Mouse (Mus musculus): ENCODE measurements around the gene Luc7l3. TPM values are rescaled to one million over a fixed set of nuclear protein-coding genes. Genes with fewer than 3 reads are reported as not detected.
"Not testable (repeated sequence)": the region's sequence is repeated elsewhere in the genome, so short reads cannot be mapped to it uniquely, and the experiment has no call there.

Luc7l3 gene
- polyA plus RNA-seq, 1 experiment from 2014 or later, result 67.1 TPM

- Histone ChIP-seq H3K4me2 (no peak overlapping the region), H3K4me3 (no peak overlapping the region), H3K27ac (no peak overlapping the region), H3K36me3 (no peaks in the 10 kb centered on the region), H3K9ac (no peak overlapping the region), H3K4me1 (peaks cover 49% of the 10 kb centered on the region), H3K27me3 (replicated peaks) (no peaks in the 10 kb centered on the region), H3K9me3 (replicated peaks) (no peaks in the 10 kb centered on the region)
- ATAC-seq, result no peak
Observed at GRCm38 (mm10) chr11:94268761-94269160, 53.0 kb downstream of the Luc7l3 start.

- not testable (repeated sequence) for ATAC-seq; H3K36me3 ChIP-seq; H3K9me3 ChIP-seq (replicated peaks); H3K27me3 ChIP-seq (replicated peaks)
- Histone ChIP-seq H3K4me1 (peaks cover 55% of the 10 kb centered on the region), H3K27ac (peak overlapping the region; percentile 85), H3K4me2 (peak overlapping the region; percentile 76), H3K4me3 (peak overlapping the region; percentile 51; the same call in 1 of the 2 replicates), H3K9ac (peak overlapping the region; percentile 53; the same call in 1 of the 2 replicates)
- 31% methylated on average over 3 of the region's 3 CpGs for WGBS (ENCODE audit: insufficient replicate concordance)
Observed at GRCm38 (mm10) chr11:94266155-94266554, 55.6 kb downstream of the Luc7l3 start.

GRCm38 (mm10) chr11:94265134-94265785 lies 56.5 kb downstream of the Luc7l3 start:
- H3K4me3 ChIP-seq, result peak overlapping the region; percentile 51
- peak overlapping the region; percentile 53 for H3K9ac ChIP-seq
- H3K27me3 ChIP-seq (replicated peaks), result no peaks in the 10 kb centered on the region
- H3K9me3 ChIP-seq (replicated peaks), result no peaks in the 10 kb centered on the region
- H3K27ac ChIP-seq, result peak overlapping the region; percentile 85
- peak overlapping the region; percentile 76 for H3K4me2 ChIP-seq
- H3K36me3 ChIP-seq, result no peaks in the 10 kb centered on the region
- H3K4me1 ChIP-seq, result peaks cover 64% of the 10 kb centered on the region
- ATAC-seq, result peak; percentile 64
- 2% methylated on average over 18 of the region's 18 CpGs for WGBS (ENCODE audit: insufficient replicate concordance)

- H3K4me2 ChIP-seq, result peak overlapping the region; percentile 50
- H3K4me1 ChIP-seq, result peaks cover 56% of the 10 kb centered on the region
- peaks cover 4% of the 10 kb centered on the region; the same call in 1 of the 2 replicates for H3K27me3 ChIP-seq (replicated peaks)
- H3K4me3 ChIP-seq, result no peak overlapping the region
- H3K9me3 ChIP-seq (replicated peaks), result no peaks in the 10 kb centered on the region
- H3K9ac ChIP-seq, result peak overlapping the region; percentile 52
- no peaks in the 10 kb centered on the region for H3K36me3 ChIP-seq
- peak overlapping the region; percentile 87 for H3K27ac ChIP-seq
- peak; percentile 96 for ATAC-seq
- 37% methylated on average over 6 of the region's 6 CpGs for WGBS (ENCODE audit: insufficient replicate concordance)
Observed at GRCm38 (mm10) chr11:94261585-94262370, 60.0 kb downstream of the Luc7l3 start.

GRCm38 (mm10) chr11:94259814-94260213 lies 62.0 kb downstream of the Luc7l3 start:
- Histone ChIP-seq H3K36me3 (no peaks in the 10 kb centered on the region), H3K4me3 (no peak overlapping the region), H3K4me1 (peaks cover 40% of the 10 kb centered on the region), H3K9ac (no peak overlapping the region), H3K27ac (peak overlapping the region; percentile 87), H3K9me3 (replicated peaks) (no peaks in the 10 kb centered on the region), H3K27me3 (replicated peaks) (peaks cover 17% of the 10 kb centered on the region; the same call in 1 of the 2 replicates), H3K4me2 (no peak overlapping the region)
- 43% methylated on average over 4 of the region's 4 CpGs for WGBS (ENCODE audit: insufficient replicate concordance)
- no peak for ATAC-seq

GRCm38 (mm10) chr11:94257987-94258386 lies 63.8 kb downstream of the Luc7l3 start:
- Histone ChIP-seq H3K9ac (no peak overlapping the region), H3K27me3 (replicated peaks) (peaks cover 18% of the 10 kb centered on the region; the same call in 1 of the 2 replicates), H3K9me3 (replicated peaks) (no peaks in the 10 kb centered on the region), H3K4me2 (no peak overlapping the region), H3K27ac (no peak overlapping the region), H3K4me1 (peaks cover 39% of the 10 kb centered on the region), H3K36me3 (no peaks in the 10 kb centered on the region), H3K4me3 (no peak overlapping the region)
- no peak for ATAC-seq
- WGBS (ENCODE audit: insufficient replicate concordance), result 79% methylated on average over 14 of the region's 14 CpGs

- no peak overlapping the region for H3K4me2 ChIP-seq
- H3K36me3 ChIP-seq, result no peaks in the 10 kb centered on the region
- H3K4me3 ChIP-seq, result no peak overlapping the region
- ATAC-seq, result no peak
- H3K4me1 ChIP-seq, result peaks cover 21% of the 10 kb centered on the region
- no peak overlapping the region for H3K9ac ChIP-seq
- WGBS (ENCODE audit: insufficient replicate concordance), result 62% methylated on average over 5 of the region's 5 CpGs
- no peak overlapping the region for H3K27ac ChIP-seq
- peaks cover 24% of the 10 kb centered on the region; the same call in 1 of the 2 replicates for H3K27me3 ChIP-seq (replicated peaks)
- no peaks in the 10 kb centered on the region for H3K9me3 ChIP-seq (replicated peaks)
Observed at GRCm38 (mm10) chr11:94255733-94256132, 66.1 kb downstream of the Luc7l3 start.

- peaks cover 24% of the 10 kb centered on the region; the same call in 1 of the 2 replicates for H3K27me3 ChIP-seq (replicated peaks)
- H3K4me2 ChIP-seq, result no peak overlapping the region
- H3K9me3 ChIP-seq (replicated peaks), result no peaks in the 10 kb centered on the region
- no peak overlapping the region for H3K27ac ChIP-seq
- 60% methylated on average over 10 of the region's 10 CpGs for WGBS (ENCODE audit: insufficient replicate concordance)
- H3K36me3 ChIP-seq, result no peaks in the 10 kb centered on the region
- no peak overlapping the region for H3K4me3 ChIP-seq
- ATAC-seq, result no peak
- H3K9ac ChIP-seq, result no peak overlapping the region
- H3K4me1 ChIP-seq, result 0 out of 2 replicates have a peak, but pooled peaks cover 9% of the 10 kb centered on the region
Observed at GRCm38 (mm10) chr11:94253691-94254090, 68.1 kb downstream of the Luc7l3 start.

- H3K4me2 ChIP-seq, result no peak overlapping the region
- peaks cover 24% of the 10 kb centered on the region; the same call in 1 of the 2 replicates for H3K27me3 ChIP-seq (replicated peaks)
- no peak overlapping the region for H3K9ac ChIP-seq
- 63% methylated on average over 9 of the region's 9 CpGs for WGBS (ENCODE audit: insufficient replicate concordance)
- H3K9me3 ChIP-seq (replicated peaks), result no peaks in the 10 kb centered on the region
- no peak overlapping the region for H3K4me3 ChIP-seq
- H3K36me3 ChIP-seq, result no peaks in the 10 kb centered on the region
- ATAC-seq, result no peak
- H3K27ac ChIP-seq, result no peak overlapping the region
- H3K4me1 ChIP-seq, result 0 out of 2 replicates have a peak, but pooled peaks cover 9% of the 10 kb centered on the region
Observed at GRCm38 (mm10) chr11:94253156-94253555, 68.6 kb downstream of the Luc7l3 start.

- H3K4me1 ChIP-seq, result peaks cover 21% of the 10 kb centered on the region
- ATAC-seq, result no peak
- H3K27ac ChIP-seq, result no peak overlapping the region
- H3K36me3 ChIP-seq, result no peaks in the 10 kb centered on the region
- WGBS (ENCODE audit: insufficient replicate concordance), result 70% methylated on average over 8 of the region's 8 CpGs
- H3K9ac ChIP-seq, result no peak overlapping the region
- H3K9me3 ChIP-seq (replicated peaks), result no peaks in the 10 kb centered on the region
- H3K4me3 ChIP-seq, result no peak overlapping the region
- no peak overlapping the region for H3K4me2 ChIP-seq
- peaks cover 54% of the 10 kb centered on the region for H3K27me3 ChIP-seq (replicated peaks)
Observed at GRCm38 (mm10) chr11:94246789-94247061, 75.1 kb downstream of the Luc7l3 start.

GRCm38 (mm10) chr11:94245955-94246788 lies 75.6 kb downstream of the Luc7l3 start, which contains the start of gene Wfikkn2:
Wfikkn2 (minus strand) TSS chr11:94246005.
- no peak within 1 kb of the TSS for H3K4me3 ChIP-seq
- ATAC-seq, result no peak
- H3K4me1 ChIP-seq, result peaks cover 21% of the 10 kb centered on the region
- no peaks in the 10 kb centered on the region for H3K9me3 ChIP-seq (replicated peaks)
- no peak within 1 kb of the TSS for H3K27ac ChIP-seq
- H3K9ac ChIP-seq, result no peak within 1 kb of the TSS
- 68% methylated on average over 17 of the region's 17 CpGs for WGBS (ENCODE audit: insufficient replicate concordance)
- H3K36me3 ChIP-seq, result no peaks in the 10 kb centered on the region
- no peak within 1 kb of the TSS for H3K4me2 ChIP-seq
- H3K27me3 ChIP-seq (replicated peaks), result peaks cover 58% of the 10 kb centered on the region

GRCm38 (mm10) chr11:94244385-94244784 lies 77.4 kb downstream of the Luc7l3 start:
- Histone ChIP-seq H3K27me3 (replicated peaks) (peaks cover 64% of the 10 kb centered on the region), H3K9me3 (replicated peaks) (no peaks in the 10 kb centered on the region), H3K27ac (no peak overlapping the region), H3K4me2 (no peak overlapping the region), H3K36me3 (no peaks in the 10 kb centered on the region), H3K4me3 (no peak overlapping the region), H3K9ac (no peak overlapping the region), H3K4me1 (peaks cover 23% of the 10 kb centered on the region)
- ATAC-seq, result no peak
- 56% methylated on average over 9 of the region's 9 CpGs for whole genome bisulfite sequencing (ENCODE audit: insufficient replicate concordance)
